Mouse (Mus musculus) MEL-GATA-1-ER (cell line): ENCODE results near the gene Sp9.

ENCODE experiments used
- DNase-seq: peaks from one replicate; pipeline ENCODE4 v3.0.0-alpha.2; 2012; ENCODE audit warnings: low read depth; ENCODE audit errors: extremely low read depth

Gene Sp9

GRCm38 (mm10) chr2:73274119-73274920, 2.6 kb downstream of the Sp9 start:
- no peak for DNase-seq

GRCm38 (mm10) chr2:73275261-73276040, 3.7 kb downstream of the Sp9 start:
- no peak for DNase-seq

DNA sequence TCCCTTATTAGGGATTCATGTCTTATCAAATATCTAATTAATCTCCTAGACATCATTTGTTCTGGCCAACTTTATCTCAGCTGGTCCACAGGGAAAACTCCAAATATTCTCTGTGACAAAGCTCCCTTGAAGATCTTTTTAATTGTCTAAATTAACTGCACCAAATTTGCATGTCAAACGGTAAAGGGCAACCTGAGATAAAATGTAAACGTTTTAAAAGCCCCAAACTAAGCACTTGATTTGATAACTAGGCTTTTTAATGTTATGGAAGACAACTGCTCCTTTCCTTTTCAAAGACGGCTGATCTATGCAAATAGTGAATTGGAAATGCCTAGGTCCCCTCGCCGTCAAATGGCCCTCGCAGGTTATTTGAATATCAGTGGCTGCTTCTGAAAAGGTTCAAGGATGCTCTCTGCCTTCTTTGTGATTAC, 4.4 kb downstream of the Sp9 start:
- no peak for DNase-seq

- DNase-seq = peak; percentile 64
Observed at GRCm38 (mm10) chr2:73277021-73277708, 5.4 kb downstream of the Sp9 start.

GRCm38 (mm10) chr2:73277709-73278075, 6.0 kb downstream of the Sp9 start:
- no peak for DNase-seq

DNA sequence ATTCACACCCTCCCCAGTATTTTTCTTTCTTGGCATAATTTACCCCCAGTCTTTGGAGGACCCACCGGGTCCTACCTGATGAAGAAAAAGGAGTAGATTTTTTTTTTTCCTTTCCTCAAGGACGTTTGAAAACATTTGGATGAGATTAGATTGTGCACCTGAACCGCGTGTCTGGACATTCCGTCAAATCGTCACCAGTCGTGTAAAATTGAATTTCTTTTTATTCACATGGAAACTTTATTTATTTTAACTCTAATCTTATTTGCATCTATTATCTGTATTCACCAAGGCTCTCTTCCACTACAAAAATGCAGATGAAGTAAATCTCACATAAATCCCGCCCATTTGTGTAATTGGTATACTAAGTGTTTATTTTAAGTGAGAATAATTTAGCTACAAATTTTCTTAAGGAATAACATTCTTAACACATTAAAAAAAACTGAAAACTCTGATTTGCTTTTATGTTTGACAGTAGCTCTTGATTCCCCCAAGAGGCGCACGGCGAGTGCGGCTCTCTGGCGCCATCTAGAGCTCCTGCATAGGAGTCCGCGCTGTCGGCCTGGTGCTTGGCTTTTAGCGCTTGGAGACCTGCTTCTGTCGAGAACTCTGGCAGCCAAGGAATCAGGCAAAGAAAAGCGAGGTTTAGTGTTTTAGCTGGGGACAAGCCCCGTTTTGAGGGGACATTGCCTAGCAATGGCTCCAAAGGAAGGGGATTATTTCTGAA, 6.6 kb downstream of the Sp9 start:
- peak; percentile 80 for DNase-seq

DNA sequence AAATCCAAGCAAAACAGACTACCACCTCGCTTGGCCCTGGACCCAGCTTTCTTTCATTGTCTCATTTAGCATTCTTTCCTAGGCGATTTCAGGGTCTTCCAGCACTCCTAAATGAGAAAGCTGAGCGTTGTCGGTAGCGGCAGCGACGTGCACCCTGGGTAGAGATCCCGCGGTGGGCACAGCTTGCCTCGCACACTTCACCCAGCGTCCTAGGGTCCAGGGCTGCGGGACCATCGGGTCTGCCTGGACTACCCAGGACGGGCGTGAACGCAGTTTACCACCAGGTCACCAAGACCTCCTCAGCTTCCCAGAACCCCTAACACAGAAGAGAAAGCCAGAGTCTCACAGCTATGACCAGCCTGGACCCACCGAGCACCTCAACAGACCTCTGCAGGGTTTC, 7.1 kb downstream of the Sp9 start:
- DNase-seq = no peak

GRCm38 (mm10) chr2:73279271-73280038, 7.7 kb downstream of the Sp9 start:
- DNase-seq = no peak

DNA sequence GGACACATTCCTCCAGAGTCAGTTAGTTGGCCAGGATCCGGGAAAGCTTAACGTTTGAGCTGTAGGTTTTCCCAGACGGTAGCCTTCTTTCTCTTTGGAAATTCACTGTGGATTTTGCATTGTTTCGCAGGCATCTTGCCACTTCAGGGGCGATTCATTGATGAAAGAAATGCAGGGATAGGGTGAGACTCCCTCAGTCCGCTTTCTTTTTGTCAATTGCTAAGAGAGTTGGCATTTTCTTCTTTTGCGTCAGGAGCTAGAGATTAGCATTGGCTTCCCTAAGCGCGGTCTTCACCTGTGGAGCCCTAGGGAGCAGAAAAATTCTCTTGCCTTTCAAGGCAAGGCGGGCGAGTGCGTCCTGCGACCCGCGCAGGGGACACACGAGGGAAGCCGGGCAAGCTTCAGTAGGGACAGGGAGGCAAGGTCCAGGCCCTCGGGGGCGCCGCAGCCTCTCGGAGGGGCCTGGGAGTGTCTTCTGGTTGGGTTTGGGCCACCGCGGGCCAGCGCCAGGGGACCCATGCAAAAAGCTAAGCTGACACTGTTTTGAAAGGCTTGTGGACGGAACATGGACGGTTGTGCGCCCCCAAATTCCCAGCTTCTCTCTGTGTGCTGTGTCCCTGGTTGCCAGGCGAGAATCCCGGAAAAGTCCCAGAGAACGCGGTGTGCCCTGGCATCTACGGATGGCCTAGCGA, 8.8 kb downstream of the Sp9 start:
- no peak for DNase-seq

DNA sequence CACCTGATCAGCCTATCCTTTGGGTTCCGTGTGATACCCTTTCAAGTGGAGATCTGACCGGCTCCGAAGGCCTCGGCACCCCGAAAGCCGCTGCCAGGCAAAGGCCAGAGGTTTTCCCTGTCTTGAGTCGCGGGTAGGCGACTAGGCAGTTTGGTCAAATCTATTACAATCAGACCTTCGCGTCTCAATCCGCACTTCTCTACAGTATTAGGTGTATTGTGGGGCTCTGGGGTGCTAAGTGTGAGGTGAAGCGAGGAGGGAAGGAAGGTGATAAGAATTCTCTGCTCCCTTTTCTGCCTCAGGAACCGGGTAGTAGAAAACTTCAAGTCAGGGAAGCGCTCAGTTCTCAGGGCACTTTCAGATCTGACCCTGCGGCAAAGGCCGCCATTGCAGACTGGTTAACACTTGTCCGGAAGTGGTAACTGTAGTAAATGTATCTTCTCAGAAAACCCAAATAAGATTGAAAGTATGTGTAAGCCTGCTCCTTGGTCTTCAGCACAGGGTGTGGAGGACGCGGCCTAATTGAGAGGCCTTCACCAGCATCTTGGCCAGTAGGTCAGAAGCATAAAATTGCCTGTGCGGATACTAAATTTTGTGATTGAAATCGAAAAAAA, 9.4 kb downstream of the Sp9 start:
- DNase-seq = no peak

DNA sequence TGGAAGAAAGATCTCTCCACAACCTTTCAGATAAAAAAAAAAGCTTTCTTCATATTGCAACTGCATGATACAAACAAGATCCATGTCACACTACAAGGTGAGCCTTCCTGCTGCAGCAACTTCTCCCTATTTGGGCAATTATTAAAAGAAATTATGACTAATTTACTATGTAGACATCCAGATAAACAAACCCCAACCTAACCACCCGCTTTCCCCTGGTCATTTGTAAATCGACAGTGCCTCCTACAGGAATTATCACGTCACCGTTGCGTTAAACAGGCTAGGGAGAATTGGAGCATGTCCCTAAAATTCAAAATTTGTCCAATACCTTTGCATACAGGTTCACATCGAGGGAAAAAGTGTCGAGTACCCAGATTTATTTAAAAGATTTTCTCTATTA, 10.0 kb downstream of the Sp9 start:
- DNase-seq = no peak

DNA sequence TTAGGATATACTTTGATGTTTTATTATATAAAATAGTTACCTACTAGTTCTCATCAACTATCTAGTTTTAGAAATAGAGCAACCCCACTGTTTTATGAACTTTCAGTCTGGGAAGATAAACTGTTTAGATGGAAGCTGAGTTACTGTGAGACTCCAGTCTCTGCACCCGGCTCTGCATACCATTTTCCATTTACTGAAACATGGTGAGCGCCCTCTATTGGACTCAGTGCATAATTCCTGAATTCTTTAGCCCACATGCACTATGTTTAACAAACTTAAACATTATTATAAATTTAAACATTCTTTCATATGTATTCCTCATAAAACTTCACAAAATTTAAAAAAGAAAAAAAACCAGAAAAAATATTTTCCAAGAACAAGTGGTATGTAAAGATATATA, 13.9 kb downstream of the Sp9 start:
- DNase-seq = peak; percentile 32

DNA sequence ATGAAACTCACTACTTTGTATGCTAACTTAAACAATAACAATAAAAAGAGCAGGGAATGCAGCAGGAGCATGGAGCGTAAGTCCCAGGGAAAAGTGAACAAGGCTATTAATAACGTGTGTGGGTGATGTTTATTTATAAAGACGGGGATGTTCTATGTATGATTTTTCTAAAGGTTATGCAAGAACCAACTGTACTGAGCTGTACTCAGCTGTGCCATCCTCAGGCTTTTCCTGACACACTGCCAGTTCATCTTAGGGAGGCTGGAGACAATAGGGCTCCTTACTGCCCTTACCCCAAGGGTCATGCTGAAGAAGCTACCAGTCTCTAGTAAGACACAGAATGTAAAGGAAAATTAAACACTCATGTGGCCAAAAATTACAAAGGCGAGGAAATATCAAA, 19.4 kb downstream of the Sp9 start:
- no peak for DNase-seq

GRCm38 (mm10) chr2:73295023-73295422, 23.3 kb downstream of the Sp9 start:
- no peak for DNase-seq

DNA sequence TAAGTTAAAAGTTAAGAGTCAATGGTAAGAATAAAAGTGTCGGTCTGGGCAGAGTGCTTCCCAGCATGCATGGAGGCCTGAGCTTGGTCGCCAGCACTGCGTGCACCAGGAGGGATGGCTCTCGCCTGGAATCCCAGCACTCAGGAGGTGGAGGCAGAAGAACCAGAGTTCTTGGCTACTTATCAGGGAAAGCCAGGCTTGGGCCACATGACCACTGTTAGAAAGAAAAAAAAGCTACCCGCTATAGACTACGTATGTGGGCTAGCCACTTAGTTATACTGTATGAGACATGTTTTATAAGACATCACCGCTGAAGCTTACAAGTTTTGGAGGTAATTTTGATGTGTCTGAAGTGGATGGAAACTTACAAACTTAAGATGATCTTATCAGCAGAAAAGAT, 26.4 kb downstream of the Sp9 start:
- DNase-seq = no peak

DNA sequence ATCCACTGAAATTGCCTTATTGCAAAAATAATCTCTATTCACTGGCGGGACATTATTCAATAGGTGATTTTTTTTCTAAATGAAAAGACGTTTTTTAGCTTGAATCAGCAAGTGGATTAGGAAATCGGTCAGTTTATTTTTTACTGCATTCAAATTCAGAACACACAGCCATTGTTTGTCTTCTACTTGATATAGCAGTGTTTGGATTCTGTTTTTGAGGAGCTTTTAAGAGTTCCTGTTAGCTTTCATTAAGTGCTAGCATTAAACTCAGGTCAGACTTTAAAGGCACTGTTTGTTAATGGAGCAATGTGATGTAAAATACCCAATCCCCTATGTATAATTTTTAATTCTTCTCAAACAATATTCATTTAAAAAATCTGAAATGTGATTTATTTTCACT, 27.1 kb downstream of the Sp9 start:
- no peak for DNase-seq

GRCm38 (mm10) chr2:73301979-73302378, 30.3 kb downstream of the Sp9 start:
- no peak for DNase-seq

- DNase-seq = no peak
Observed at GRCm38 (mm10) chr2:73302722-73303121, 31.0 kb downstream of the Sp9 start.

DNA sequence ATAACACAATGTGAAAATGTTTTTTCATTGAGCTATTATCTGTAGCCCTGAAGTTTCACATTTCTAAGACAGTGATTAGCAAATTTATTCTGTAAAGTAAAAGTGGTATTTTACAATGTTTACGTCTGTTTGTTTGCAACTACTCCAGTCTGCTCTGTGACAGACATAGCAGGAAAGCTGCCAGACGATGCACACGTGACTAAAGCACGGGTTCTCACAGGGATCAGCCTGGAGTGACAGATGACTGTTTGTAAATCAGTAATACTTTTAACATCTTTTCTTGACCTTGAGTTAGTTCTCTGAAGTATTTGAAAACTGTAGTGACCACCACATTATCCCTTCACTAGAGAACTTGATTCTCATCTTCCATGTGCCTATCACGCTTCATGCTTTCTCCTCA, 32.8 kb downstream of the Sp9 start:
- no peak for DNase-seq

DNA sequence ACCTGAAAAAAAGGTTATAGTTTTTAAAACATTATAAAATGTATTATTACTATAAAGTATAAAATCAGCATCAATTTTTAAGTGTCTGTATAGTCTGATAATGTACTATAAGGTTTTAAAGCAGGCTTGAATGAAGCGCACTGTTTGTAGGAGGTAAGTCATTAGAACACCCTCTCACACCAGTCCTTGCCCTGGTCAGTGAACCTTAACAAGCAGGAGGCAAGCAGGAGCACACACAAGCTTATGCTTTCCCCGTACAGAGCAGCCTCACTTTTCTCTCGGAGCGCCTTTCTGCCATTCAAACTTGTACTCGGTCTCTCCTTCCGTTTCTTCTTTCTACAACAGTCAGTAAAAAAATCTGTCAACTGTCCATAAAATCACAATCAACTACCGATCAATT, 34.3 kb downstream of the Sp9 start:
- no peak for DNase-seq
